Mouse (Mus musculus): ENCODE measurements around the gene Igfbp3. TPM values are rescaled to one million over a fixed set of nuclear protein-coding genes. Genes with fewer than 3 reads are reported as not detected.

Gene Igfbp3
- polyA plus RNA-seq, 1 experiment from 2014 or later, result 70.4 TPM

DNA sequence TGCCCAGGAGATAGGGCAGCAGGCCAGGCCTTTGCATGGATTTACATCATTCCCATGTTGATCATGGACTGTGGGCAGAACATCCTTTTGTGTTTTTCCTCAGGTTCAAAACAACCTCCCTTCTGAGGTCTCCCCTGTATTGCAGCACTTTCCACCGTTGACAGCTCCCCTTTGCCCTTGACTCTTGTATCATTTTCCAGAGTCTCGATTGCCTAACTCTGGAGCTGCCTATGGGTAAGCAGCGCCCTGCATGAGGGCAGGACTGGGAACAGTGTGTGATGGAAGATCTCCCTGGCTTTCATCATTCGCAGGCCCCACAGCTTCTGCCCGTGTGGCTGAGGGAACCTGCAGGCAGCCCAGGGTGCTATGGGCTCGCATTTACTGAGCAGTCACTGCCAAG lies 21.0 kb downstream of the Igfbp3 start:
- Histone ChIP-seq H3K27me3 (ENCODE audit: control insufficient read depth, insufficient read depth, low read length) (no peaks in the 10 kb centered on the region), H3K4me1 (ENCODE audit: control insufficient read depth, insufficient read depth, low read length) (peaks cover under 1% of the 10 kb centered on the region; the same call in 1 of the 2 replicates), H3K36me3 (ENCODE audit: control insufficient read depth, insufficient read depth, low read length) (no peaks in the 10 kb centered on the region), H3K27ac (ENCODE audit: low read depth, low read length) (no peak overlapping the region), H3K4me2 (replicated peaks; ENCODE audit: low read depth, low read length) (no peak overlapping the region), H3K4me3 (ENCODE audit: low read length) (no peak overlapping the region), H3K9me3 (ENCODE audit: control insufficient read depth, low read length) (no peaks in the 10 kb centered on the region), H3K9ac (ENCODE audit: low read depth, low read length) (no peak overlapping the region)
- ATAC-seq (ENCODE audit: low FRiP score, low TSS enrichment), result no peak
- WGBS, result 44% methylated on average over 6 of the region's 6 CpGs

DNA sequence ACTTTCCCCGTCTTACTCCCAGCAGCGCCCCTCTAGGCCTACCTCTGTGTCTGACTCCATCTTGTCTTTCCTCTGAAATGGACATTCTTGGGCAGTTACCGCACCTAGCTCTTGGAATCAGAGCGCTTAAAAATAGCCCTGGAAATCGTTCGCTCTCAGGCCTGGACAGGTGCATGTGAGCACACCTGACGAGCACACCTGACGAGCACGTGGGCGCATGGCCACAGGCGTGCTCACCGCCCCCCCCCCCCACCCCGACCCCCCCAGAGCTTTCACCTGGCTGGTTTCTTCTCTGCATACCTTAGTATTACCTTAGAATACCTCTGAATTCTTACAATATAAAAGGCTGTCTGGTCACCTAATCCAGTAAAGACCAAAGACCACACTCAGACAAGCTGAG lies 25.3 kb downstream of the Igfbp3 start, which contains the start of gene Gm11985:
Gm11985 (minus strand) TSS at position 101 of the 400 bp plus-strand sequence.
- no peaks in the 10 kb centered on the region for H3K4me1 ChIP-seq (ENCODE audit: control insufficient read depth, insufficient read depth, low read length)
- no peak within 1 kb of the TSS for H3K9ac ChIP-seq (ENCODE audit: low read depth, low read length)
- H3K4me3 ChIP-seq (ENCODE audit: low read length), result no peak within 1 kb of the TSS
- no peaks in the 10 kb centered on the region for H3K9me3 ChIP-seq (ENCODE audit: control insufficient read depth, low read length)
- no peak for ATAC-seq (ENCODE audit: low FRiP score, low TSS enrichment)
- WGBS, result 89% methylated on average over 12 of the region's 13 CpGs
- H3K27ac ChIP-seq (ENCODE audit: low read depth, low read length), result no peak within 1 kb of the TSS
- no peaks in the 10 kb centered on the region for H3K27me3 ChIP-seq (ENCODE audit: control insufficient read depth, insufficient read depth, low read length)
- H3K4me2 ChIP-seq (replicated peaks; ENCODE audit: low read depth, low read length), result no peak within 1 kb of the TSS
- H3K36me3 ChIP-seq (ENCODE audit: control insufficient read depth, insufficient read depth, low read length), result no peaks in the 10 kb centered on the region

DNA sequence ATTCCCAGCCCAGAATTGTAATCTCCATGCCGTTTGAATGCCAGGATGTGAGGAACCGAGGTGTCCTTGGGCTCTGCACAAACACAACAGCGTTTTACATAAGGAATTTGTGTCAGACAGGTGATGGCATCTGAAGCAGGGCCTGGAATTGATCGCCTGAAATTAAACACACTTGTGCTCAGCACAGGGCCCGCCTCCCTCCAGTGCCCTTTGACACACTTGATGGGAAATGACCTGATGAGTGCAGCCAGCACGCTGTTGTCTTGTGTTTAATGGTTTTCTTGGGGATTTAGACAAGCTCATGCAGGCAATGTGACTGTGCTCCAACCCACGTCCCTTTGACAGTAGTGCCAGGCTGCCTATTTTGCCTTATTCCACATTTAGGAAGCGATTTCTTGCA lies 26.3 kb downstream of the Igfbp3 start:
- Histone ChIP-seq H3K27ac (ENCODE audit: low read depth, low read length) (no peak overlapping the region), H3K36me3 (ENCODE audit: control insufficient read depth, insufficient read depth, low read length) (no peaks in the 10 kb centered on the region), H3K27me3 (ENCODE audit: control insufficient read depth, insufficient read depth, low read length) (no peaks in the 10 kb centered on the region), H3K4me1 (ENCODE audit: control insufficient read depth, insufficient read depth, low read length) (no peaks in the 10 kb centered on the region), H3K9ac (ENCODE audit: low read depth, low read length) (no peak overlapping the region), H3K4me3 (ENCODE audit: low read length) (no peak overlapping the region), H3K4me2 (replicated peaks; ENCODE audit: low read depth, low read length) (no peak overlapping the region), H3K9me3 (ENCODE audit: control insufficient read depth, low read length) (no peaks in the 10 kb centered on the region)
- 62% methylated on average over 8 of the region's 8 CpGs for WGBS
- no peak for ATAC-seq (ENCODE audit: low FRiP score, low TSS enrichment)

DNA sequence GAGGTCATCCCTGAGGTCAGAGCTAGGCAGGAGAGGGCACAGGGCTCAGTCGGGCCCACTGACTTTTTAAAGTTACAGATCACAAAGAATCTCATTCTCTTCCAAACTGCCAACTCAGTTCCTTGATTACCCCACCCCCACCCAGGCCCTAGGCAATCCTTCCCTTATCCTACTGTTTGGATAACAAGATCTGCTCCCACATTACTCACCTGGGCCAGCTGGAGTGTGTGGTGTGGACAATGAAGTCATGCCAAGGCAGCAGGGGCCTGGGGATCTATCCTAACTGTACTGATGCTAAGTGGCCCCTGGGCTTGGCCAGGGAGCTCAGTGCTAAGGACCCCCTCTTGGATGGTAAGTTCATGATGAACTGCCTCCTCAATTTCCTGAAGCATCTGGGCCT lies 29.3 kb downstream of the Igfbp3 start:
- WGBS, result 76% methylated on average over 1 of the region's 1 CpGs
- H3K27ac ChIP-seq (ENCODE audit: low read depth, low read length), result no peak overlapping the region
- no peaks in the 10 kb centered on the region for H3K9me3 ChIP-seq (ENCODE audit: control insufficient read depth, low read length)
- no peaks in the 10 kb centered on the region for H3K36me3 ChIP-seq (ENCODE audit: control insufficient read depth, insufficient read depth, low read length)
- H3K4me1 ChIP-seq (ENCODE audit: control insufficient read depth, insufficient read depth, low read length), result no peaks in the 10 kb centered on the region
- H3K4me2 ChIP-seq (replicated peaks; ENCODE audit: low read depth, low read length), result no peak overlapping the region
- H3K9ac ChIP-seq (ENCODE audit: low read depth, low read length), result no peak overlapping the region; the same call in 1 of the 2 replicates
- no peaks in the 10 kb centered on the region for H3K27me3 ChIP-seq (ENCODE audit: control insufficient read depth, insufficient read depth, low read length)
- ATAC-seq (ENCODE audit: low FRiP score, low TSS enrichment), result no peak
- H3K4me3 ChIP-seq (ENCODE audit: low read length), result no peak overlapping the region

DNA sequence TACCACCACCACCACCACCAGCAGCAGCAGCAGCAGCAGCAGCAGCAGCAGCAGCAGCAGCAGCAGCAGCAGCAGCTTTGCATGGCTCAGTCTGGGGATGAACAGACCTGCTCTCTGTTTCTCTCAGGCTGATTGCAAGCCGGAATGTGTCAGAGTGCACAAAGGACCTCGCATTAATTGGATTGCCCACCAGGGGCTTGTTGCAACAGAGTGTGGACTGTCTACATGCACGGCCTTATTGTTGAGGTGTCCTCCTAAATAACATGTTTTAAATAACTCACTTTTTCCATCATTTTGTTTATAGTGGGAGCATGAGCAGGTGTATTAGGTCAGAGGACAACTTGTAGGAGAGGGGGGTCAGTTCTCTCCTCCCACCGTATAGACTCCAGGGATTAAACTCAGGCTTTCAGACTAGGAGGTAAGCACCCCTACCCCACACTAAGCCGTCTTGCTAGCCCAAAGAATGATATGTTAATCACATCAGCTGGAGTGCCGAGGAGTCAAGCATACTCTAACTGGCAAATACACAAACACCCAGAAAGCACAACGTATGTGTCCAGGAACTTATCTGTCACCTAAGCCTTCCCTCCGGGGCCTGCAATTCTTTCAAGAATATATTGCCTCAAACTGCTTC lies 31.2 kb downstream of the Igfbp3 start:
- Histone ChIP-seq H3K27ac (ENCODE audit: low read depth, low read length) (no peak overlapping the region), H3K9me3 (ENCODE audit: control insufficient read depth, low read length) (no peaks in the 10 kb centered on the region), H3K36me3 (ENCODE audit: control insufficient read depth, insufficient read depth, low read length) (no peaks in the 10 kb centered on the region), H3K4me1 (ENCODE audit: control insufficient read depth, insufficient read depth, low read length) (no peaks in the 10 kb centered on the region), H3K9ac (ENCODE audit: low read depth, low read length) (no peak overlapping the region), H3K4me3 (ENCODE audit: low read length) (no peak overlapping the region), H3K4me2 (replicated peaks; ENCODE audit: low read depth, low read length) (no peak overlapping the region), H3K27me3 (ENCODE audit: control insufficient read depth, insufficient read depth, low read length) (no peaks in the 10 kb centered on the region)
- 58% methylated on average over 8 of the region's 8 CpGs for WGBS
- ATAC-seq (ENCODE audit: low FRiP score, low TSS enrichment), result no peak

DNA sequence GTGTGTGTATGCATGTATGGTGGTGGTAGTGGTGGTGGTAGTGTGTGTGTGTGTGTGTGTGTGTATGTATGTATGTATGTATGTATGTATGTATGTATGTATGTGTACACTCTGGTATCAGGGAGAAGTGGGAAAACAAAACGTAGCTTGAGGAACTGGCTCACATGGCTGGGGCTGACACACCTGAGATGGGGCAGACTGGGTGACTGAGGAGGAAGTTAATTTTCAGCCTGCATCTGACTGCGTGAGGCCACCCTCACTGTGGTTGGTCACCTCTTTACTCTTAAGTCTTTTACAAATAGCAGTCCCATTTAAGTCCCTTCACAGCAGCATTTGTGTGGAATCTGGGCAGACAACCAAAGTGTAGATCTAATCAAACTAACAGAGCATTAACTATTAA lies 34.4 kb downstream of the Igfbp3 start:
- no peaks in the 10 kb centered on the region for H3K9me3 ChIP-seq (ENCODE audit: control insufficient read depth, low read length)
- no peaks in the 10 kb centered on the region for H3K4me1 ChIP-seq (ENCODE audit: control insufficient read depth, insufficient read depth, low read length)
- no peak for ATAC-seq (ENCODE audit: low FRiP score, low TSS enrichment)
- 53% methylated on average over 2 of the region's 2 CpGs for WGBS
- H3K9ac ChIP-seq (ENCODE audit: low read depth, low read length), result no peak overlapping the region
- H3K27ac ChIP-seq (ENCODE audit: low read depth, low read length), result no peak overlapping the region
- H3K36me3 ChIP-seq (ENCODE audit: control insufficient read depth, insufficient read depth, low read length), result no peaks in the 10 kb centered on the region
- no peak overlapping the region for H3K4me2 ChIP-seq (replicated peaks; ENCODE audit: low read depth, low read length)
- no peak overlapping the region for H3K4me3 ChIP-seq (ENCODE audit: low read length)
- no peaks in the 10 kb centered on the region for H3K27me3 ChIP-seq (ENCODE audit: control insufficient read depth, insufficient read depth, low read length)

DNA sequence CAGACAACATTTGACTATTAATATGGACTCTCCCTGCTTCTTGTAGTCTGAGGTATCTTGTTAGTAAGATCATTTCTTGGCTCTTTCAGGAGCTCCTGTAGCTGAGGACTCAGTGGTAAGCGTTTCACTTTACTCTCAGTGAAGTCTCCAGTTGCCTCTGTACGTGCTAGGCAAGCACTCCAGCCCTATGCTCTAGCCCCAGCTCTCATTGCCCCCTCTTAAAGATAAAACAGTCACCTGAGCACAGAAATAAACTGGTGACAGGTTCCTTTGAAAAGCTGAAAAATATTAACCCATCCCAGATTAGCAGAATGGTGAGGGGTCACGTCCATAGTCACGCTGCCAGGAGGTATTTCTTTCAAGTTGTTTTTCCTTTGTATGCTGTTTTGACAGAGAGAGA lies 35.0 kb downstream of the Igfbp3 start:
- Histone ChIP-seq H3K27ac (ENCODE audit: low read depth, low read length) (no peak overlapping the region), H3K4me1 (ENCODE audit: control insufficient read depth, insufficient read depth, low read length) (no peaks in the 10 kb centered on the region), H3K9me3 (ENCODE audit: control insufficient read depth, low read length) (no peaks in the 10 kb centered on the region), H3K27me3 (ENCODE audit: control insufficient read depth, insufficient read depth, low read length) (no peaks in the 10 kb centered on the region), H3K4me2 (replicated peaks; ENCODE audit: low read depth, low read length) (no peak overlapping the region), H3K4me3 (ENCODE audit: low read length) (no peak overlapping the region), H3K36me3 (ENCODE audit: control insufficient read depth, insufficient read depth, low read length) (no peaks in the 10 kb centered on the region), H3K9ac (ENCODE audit: low read depth, low read length) (no peak overlapping the region)
- WGBS, result 59% methylated on average over 4 of the region's 4 CpGs
- ATAC-seq (ENCODE audit: low FRiP score, low TSS enrichment), result no peak

DNA sequence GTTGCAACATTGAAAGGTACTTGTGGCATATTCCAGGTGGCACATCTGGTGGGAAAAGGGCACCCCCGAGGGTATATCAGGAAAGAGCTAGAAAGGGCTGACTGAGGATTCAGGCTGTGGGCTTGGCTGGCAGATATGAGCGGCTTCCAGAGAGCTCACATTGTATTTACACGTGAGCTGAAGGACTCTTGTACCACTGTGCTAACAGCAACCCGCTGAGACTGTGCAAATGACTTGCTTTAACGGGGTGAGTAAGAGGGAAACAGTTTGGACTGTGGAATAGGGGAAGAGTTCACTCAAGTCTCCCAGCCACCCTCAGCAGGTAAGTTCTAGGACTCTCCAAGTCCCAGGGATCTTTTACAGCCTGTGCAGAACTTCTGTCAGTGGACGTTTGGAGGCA lies 40.1 kb downstream of the Igfbp3 start:
- H3K27ac ChIP-seq (ENCODE audit: low read depth, low read length), result no peak overlapping the region
- ATAC-seq (ENCODE audit: low FRiP score, low TSS enrichment), result no peak
- H3K4me3 ChIP-seq (ENCODE audit: low read length), result no peak overlapping the region
- H3K4me2 ChIP-seq (replicated peaks; ENCODE audit: low read depth, low read length), result no peak overlapping the region
- 85% methylated on average over 6 of the region's 6 CpGs for WGBS
- no peak overlapping the region for H3K9ac ChIP-seq (ENCODE audit: low read depth, low read length)
- no peaks in the 10 kb centered on the region for H3K27me3 ChIP-seq (ENCODE audit: control insufficient read depth, insufficient read depth, low read length)
- no peaks in the 10 kb centered on the region for H3K4me1 ChIP-seq (ENCODE audit: control insufficient read depth, insufficient read depth, low read length)
- no peaks in the 10 kb centered on the region for H3K36me3 ChIP-seq (ENCODE audit: control insufficient read depth, insufficient read depth, low read length)
- H3K9me3 ChIP-seq (ENCODE audit: control insufficient read depth, low read length), result no peaks in the 10 kb centered on the region

DNA sequence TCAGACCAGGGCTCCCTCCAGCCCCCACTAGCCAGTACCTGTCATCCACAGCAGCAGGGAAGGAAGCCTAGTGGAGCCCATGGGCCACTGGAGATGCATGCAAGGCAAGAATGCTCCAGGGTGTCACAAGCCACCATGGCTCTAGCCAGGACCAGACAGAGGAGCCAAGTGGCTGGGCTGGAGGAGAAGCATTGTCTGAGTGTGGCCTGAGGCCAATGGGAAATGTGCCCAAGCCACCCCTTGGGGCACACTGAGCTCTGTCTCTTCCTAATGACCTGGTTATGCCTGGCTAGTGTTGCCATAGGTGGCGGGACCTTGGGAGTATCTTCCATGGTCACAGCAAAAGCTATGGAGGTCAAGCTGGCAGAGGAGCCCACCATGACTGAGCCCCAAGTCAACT lies 44.1 kb downstream of the Igfbp3 start:
- WGBS, result 90% methylated on average over 1 of the region's 1 CpGs
- no peak for ATAC-seq (ENCODE audit: low FRiP score, low TSS enrichment)
- no peaks in the 10 kb centered on the region for H3K9me3 ChIP-seq (ENCODE audit: control insufficient read depth, low read length)
- no peaks in the 10 kb centered on the region for H3K27me3 ChIP-seq (ENCODE audit: control insufficient read depth, insufficient read depth, low read length)
- H3K4me2 ChIP-seq (replicated peaks; ENCODE audit: low read depth, low read length), result no peak overlapping the region
- no peak overlapping the region for H3K27ac ChIP-seq (ENCODE audit: low read depth, low read length)
- H3K4me1 ChIP-seq (ENCODE audit: control insufficient read depth, insufficient read depth, low read length), result no peaks in the 10 kb centered on the region
- H3K36me3 ChIP-seq (ENCODE audit: control insufficient read depth, insufficient read depth, low read length), result no peaks in the 10 kb centered on the region
- no peak overlapping the region for H3K9ac ChIP-seq (ENCODE audit: low read depth, low read length)
- no peak overlapping the region for H3K4me3 ChIP-seq (ENCODE audit: low read length)
